Mouse (Mus musculus) hindbrain, postnatal 0 days (tissue): ENCODE data around the gene Scd4. TPM values are rescaled to one million over a fixed set of nuclear protein-coding genes. Genes with fewer than 3 reads are reported as not detected.

ENCODE experiments used
- ATAC-seq: fragments of 200-750 bp; cut with Nextera tagmentation; 2 replicates; pipeline ENCODE4 v1.8.0; 2017; ENCODE audit warnings: mild to moderate bottlenecking, moderate TSS enrichment, moderate library complexity
- DNase-seq: peaks from one replicate; pipeline ENCODE4 v3.0.0-alpha.2; 2015; ENCODE audit warnings: low spot score
- H3K27ac ChIP-seq: fragments of 300-500 bp; sonication (generic); 2 replicates; pipeline ENCODE4 v1.5.1; 2014; ENCODE audit warnings: mild to moderate bottlenecking
- H3K27me3 ChIP-seq: fragments of 300-500 bp; sonication (generic); 2 replicates; pipeline ENCODE4 v1.6.1; 2014; ENCODE audit warnings: low read length, mixed read lengths; ENCODE audit not compliant: insufficient read depth
- H3K36me3 ChIP-seq: fragments of 300-500 bp; sonication (generic); 2 replicates; pipeline ENCODE4 v1.6.1; 2014; ENCODE audit warnings: low read length, mixed read lengths; ENCODE audit not compliant: insufficient read depth
- H3K4me1 ChIP-seq: fragments of 300-500 bp; sonication (generic); 2 replicates; pipeline ENCODE4 v1.6.1; 2014; ENCODE audit warnings: antibody characterized with exemption, low read length, mixed read lengths; ENCODE audit not compliant: insufficient read depth
- H3K4me2 ChIP-seq: fragments of 300-500 bp; sonication (generic); 2 replicates; pipeline ENCODE4 v1.6.1; 2014; ENCODE audit warnings: low read depth, mild to moderate bottlenecking, low read length, moderate library complexity, mixed read lengths
- H3K4me3 ChIP-seq: fragments of 300-500 bp; sonication (generic); 2 replicates; pipeline ENCODE4 v1.5.1; 2014; ENCODE audit warnings: low read length
- H3K9ac ChIP-seq: fragments of 300-500 bp; sonication (generic); replicated peaks from 2 replicates; pipeline ENCODE4 v1.6.1; 2014; ENCODE audit warnings: mild to moderate bottlenecking, low read length, moderate library complexity, mixed read lengths
- H3K9me3 ChIP-seq: fragments of 300-500 bp; sonication (generic); 2 replicates; pipeline ENCODE4 v1.6.1; 2016; ENCODE audit warnings: low read length, mixed read lengths
- CTCF ChIP-seq: IDR thresholded peaks from 2 replicates; pipeline ENCODE4 v1.5.1; 2016; ENCODE audit warnings: antibody characterized with exemption, control low read depth, low read depth
- WGBS: fragments of 180-500 bp; shearing (Covaris S2); extraction: QIAGEN DNeasy Blood & Tissue Kit; methylation state at CpG from one replicate; pipeline ENCODE4 v1.1.7; 2014; 5-methylcytosine and 5-hydroxymethylcytosine counted together
- polyA plus RNA-seq: library from polyadenylated mRNA; unstranded; fragments of >200 nt; fragmentation: Nextera tagmentation; extraction: Ambion mirVana; gene quantifications from 2 replicates; pipeline ENCODE4 v1.2.1, GENCODE M21; 2015
- total RNA-seq: library from RNA; depleted of rRNA; stranded (reverse); fragments of >200 nt; gene quantifications from 2 replicates; pipeline ENCODE4 v1.2.3, GENCODE M21; 2014

Gene Scd4
- total and polyA plus RNA-seq, 2 experiments from 2014 or later = 0.09 to 0.84 TPM

DNA sequence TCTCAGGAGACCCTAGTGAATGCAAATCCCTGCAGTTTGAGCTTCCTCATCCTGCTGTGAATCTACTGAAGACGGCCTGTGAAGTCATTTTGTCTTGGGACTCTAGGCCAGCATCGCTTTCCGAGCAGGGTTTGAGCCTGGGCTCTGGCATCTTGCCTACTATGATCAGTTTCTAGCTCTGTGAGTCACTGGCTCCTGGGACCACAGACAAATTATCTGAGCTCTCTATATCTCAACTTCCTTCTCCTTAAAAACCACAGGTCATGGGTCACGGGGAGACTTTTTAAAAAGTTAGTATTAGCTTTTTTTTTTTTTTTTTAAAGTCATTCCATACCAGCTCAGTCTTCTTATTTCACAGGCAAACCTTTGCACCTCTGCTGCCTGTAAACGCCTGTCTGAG, 981 bp upstream of the Scd4 start:
- no peak overlapping the region for H3K4me2 ChIP-seq
- no peaks in the 10 kb centered on the region for H3K27me3 ChIP-seq
- ATAC-seq = no peak
- H3K4me1 ChIP-seq = no peaks in the 10 kb centered on the region
- TF ChIP-seq CTCF = no peak
- H3K4me3 ChIP-seq = no peak overlapping the region
- H3K9ac ChIP-seq = no peak overlapping the region
- H3K9me3 ChIP-seq = no peaks in the 10 kb centered on the region
- WGBS = 68% methylated on average over 5 of the region's 5 CpGs
- DNase-seq = no peak
- H3K36me3 ChIP-seq = no peaks in the 10 kb centered on the region
- no peak overlapping the region for H3K27ac ChIP-seq

DNA sequence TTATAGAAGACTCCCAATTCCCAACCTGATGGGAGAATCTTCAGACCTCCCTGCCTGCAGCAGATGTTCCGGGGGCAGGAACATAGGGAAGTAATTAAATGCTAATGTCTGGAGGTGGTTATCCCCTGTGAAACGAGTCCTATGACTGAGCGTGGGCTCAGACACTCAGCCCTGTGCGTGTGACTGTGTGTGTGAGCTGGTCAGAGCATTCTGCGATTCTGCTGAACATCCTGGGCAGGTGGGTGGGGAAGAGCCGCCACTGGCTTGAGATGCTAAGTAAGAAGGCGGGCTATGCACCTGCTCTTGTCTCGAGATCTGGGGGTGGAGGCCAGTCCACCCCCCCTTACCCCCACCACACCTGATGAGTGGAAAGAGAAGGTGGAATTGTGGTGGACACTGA, 566 bp upstream of the Scd4 start:
- no peak for TF ChIP-seq CTCF
- DNase-seq = no peak
- whole genome bisulfite sequencing = 74% methylated on average over 8 of the region's 8 CpGs

DNA sequence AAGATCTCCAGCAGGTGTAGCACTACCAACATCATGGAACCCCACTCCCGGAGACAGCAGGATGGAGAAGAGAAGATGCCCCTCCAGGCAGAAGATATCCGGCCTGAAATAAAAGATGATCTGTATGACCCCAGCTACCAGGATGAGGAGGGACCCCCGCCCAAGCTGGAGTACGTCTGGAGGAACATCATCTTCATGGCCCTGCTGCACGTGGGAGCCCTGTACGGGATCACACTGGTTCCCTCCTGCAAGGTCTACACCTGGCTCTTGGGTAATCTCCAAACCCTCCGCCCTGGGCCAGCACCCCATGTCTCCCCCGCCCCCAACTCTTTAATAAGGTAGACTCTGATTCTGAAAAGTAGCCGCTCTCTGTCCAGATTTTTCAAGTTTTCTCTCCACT, 1.1 kb downstream of the Scd4 start:
- H3K4me1 ChIP-seq = no peaks in the 10 kb centered on the region
- TF ChIP-seq CTCF = no peak
- 87% methylated on average over 9 of the region's 9 CpGs for WGBS
- H3K27ac ChIP-seq = no peak overlapping the region
- H3K9me3 ChIP-seq = no peaks in the 10 kb centered on the region
- H3K4me3 ChIP-seq = no peak overlapping the region
- no peak overlapping the region for H3K4me2 ChIP-seq
- no peaks in the 10 kb centered on the region for H3K36me3 ChIP-seq
- DNase-seq = no peak
- no peak for ATAC-seq
- no peaks in the 10 kb centered on the region for H3K27me3 ChIP-seq
- no peak overlapping the region for H3K9ac ChIP-seq

More for the DNA sequence above, 566 bp upstream of the Scd4 start:
- no peak for ATAC-seq
- Histone ChIP-seq H3K27ac (no peak overlapping the region), H3K4me2 (no peak overlapping the region), H3K9ac (no peak overlapping the region), H3K9me3 (no peaks in the 10 kb centered on the region), H3K4me1 (no peaks in the 10 kb centered on the region), H3K36me3 (no peaks in the 10 kb centered on the region), H3K4me3 (no peak overlapping the region), H3K27me3 (no peaks in the 10 kb centered on the region)

DNA sequence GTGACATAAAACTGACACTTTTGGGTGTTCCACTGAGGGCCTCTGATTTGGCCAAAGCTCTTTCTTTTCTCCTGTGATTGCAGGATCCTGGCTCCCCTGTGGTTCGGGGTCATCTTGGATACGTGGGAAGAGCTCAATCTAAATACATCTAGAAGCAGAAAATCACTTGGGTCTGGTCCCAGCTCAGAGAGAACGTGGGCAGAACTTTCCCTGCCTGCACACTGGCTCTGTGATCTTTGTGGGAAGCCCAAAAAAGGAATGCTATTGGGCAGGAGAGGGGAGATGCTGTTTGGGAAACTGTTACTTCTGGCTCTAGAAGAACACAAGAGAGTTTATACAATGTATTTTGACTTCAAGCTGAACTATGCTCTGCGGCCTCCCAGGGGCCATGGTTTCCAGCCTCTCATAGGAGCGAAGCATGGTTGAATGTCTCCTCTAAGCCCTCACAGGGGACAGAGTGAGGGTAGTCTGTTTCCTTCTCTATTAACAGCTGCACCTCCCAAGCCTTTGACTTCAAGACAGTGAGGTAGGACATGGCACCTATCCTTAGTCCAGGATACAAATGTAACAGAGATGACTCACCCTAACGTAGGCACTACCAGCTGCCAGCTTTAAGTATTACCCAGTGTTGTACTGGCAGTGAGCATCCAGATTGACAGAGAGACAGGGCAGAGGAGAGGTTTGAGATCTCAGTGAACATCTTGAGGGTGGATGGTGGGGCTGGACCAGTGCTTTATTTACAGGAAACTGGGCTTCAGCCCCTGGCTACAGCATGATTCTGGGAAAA, 3.2 kb downstream of the Scd4 start:
- no peak overlapping the region for H3K4me3 ChIP-seq
- no peaks in the 10 kb centered on the region for H3K36me3 ChIP-seq
- H3K9me3 ChIP-seq = no peaks in the 10 kb centered on the region
- H3K4me1 ChIP-seq = no peaks in the 10 kb centered on the region
- no peaks in the 10 kb centered on the region for H3K27me3 ChIP-seq
- TF ChIP-seq CTCF = no peak
- 72% methylated on average over 6 of the region's 6 CpGs for WGBS
- no peak overlapping the region for H3K4me2 ChIP-seq
- DNase-seq (no peak), ATAC-seq (no peak)
- no peak overlapping the region for H3K27ac ChIP-seq
- H3K9ac ChIP-seq = no peak overlapping the region

DNA sequence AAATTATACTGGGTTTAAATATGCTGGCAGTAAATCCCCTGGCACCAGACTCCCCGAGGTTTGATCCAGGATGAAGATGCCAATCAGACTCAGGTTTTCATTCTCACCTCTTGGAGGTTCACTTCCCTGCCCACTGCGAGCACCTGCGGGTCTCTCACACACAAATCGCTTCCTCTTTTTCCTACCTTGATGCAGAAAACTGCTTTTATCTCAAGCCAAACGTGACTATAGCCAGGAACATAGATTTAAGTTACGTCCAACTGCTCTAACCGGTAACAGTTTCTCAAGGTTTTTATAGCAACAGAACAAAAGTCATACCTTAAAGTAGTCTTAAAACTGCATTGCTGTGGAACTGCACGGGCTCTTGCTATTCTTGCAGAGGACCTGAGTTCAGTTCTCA, 16.8 kb downstream of the Scd4 start:
- Histone ChIP-seq H3K4me1 (no peaks in the 10 kb centered on the region), H3K9me3 (no peaks in the 10 kb centered on the region), H3K36me3 (no peaks in the 10 kb centered on the region), H3K4me3 (no peak overlapping the region), H3K27me3 (no peaks in the 10 kb centered on the region), H3K4me2 (no peak overlapping the region), H3K9ac (no peak overlapping the region), H3K27ac (no peak overlapping the region)
- WGBS = 84% methylated on average over 8 of the region's 8 CpGs
- ATAC-seq (no peak), DNase-seq (no peak)
- TF ChIP-seq CTCF = no peak

DNA sequence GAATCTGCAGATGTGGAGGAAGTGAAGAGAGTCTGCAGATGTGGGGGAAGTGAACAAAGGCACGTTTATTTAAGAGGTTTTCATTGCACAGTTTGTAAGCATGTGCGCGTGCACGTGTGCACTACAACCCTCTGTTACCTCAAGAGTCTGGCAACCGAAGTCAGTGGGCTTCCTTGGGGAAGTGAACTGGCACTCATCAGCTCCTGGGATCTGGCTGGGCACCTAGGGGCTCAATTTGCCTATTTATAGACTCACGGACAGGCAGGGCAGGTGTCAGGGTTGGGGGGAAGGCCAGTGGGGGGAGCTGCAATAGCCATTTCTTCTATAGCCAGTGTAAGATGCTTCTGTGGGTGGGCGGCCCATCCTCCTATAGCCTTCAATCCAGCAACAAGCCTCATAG, 18.9 kb downstream of the Scd4 start:
- Histone ChIP-seq H3K4me3 (no peak overlapping the region), H3K9me3 (no peaks in the 10 kb centered on the region), H3K4me2 (no peak overlapping the region), H3K9ac (no peak overlapping the region), H3K27ac (no peak overlapping the region), H3K4me1 (no peaks in the 10 kb centered on the region), H3K27me3 (no peaks in the 10 kb centered on the region), H3K36me3 (no peaks in the 10 kb centered on the region)
- no peak for DNase-seq
- 78% methylated on average over 7 of the region's 7 CpGs for WGBS
- TF ChIP-seq CTCF = no peak
- no peak for ATAC-seq

DNA sequence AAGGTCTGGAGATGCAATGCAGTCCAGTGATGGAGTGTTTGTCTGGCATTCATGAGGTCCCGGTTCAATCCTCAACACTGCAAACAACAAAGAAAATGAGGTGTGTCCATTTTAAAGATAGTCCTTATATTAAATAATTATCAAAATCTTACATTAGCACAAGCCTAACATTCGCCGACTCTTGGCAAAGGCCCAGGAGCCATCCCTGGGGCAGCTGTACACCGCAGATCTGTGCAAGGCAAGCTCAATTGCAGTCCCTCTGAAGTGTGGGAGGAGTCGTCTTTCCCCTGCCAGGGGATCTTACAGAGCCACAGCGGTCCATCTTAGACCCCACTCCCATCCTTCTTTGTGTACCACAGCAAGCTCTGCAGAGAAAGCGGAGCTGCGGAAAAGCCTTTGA, 25.8 kb downstream of the Scd4 start:
- H3K27ac ChIP-seq = no peak overlapping the region
- no peaks in the 10 kb centered on the region for H3K36me3 ChIP-seq
- no peaks in the 10 kb centered on the region for H3K9me3 ChIP-seq
- 28% methylated on average over 8 of the region's 8 CpGs for WGBS
- no peak for TF ChIP-seq CTCF
- H3K4me1 ChIP-seq = no peaks in the 10 kb centered on the region
- DNase-seq = no peak
- H3K4me2 ChIP-seq = no peak overlapping the region
- H3K4me3 ChIP-seq = no peak overlapping the region
- H3K27me3 ChIP-seq = no peaks in the 10 kb centered on the region
- ATAC-seq = no peak
- no peak overlapping the region for H3K9ac ChIP-seq
